Comparison of ENCODE assay signal across 8 mouse cellular contexts in genomic region chr4:133292901-133293843, GRCm38 (mm10). TPM values are rescaled to one million over a fixed set of nuclear protein-coding genes. Genes with fewer than 3 reads are reported as not detected.
DNase-seq lines count a peak whose midpoint lies in the region; ATAC-seq lines count a peak whose summit lies in the region.

No protein-coding gene starts in this region.

- H3K4me3 ChIP-seq in heart, embryonic 13.5 days, result no peak overlapping the region
- peak overlapping the region; percentile 26 for H3K4me3 ChIP-seq in limb, embryonic 10.5 days
- H3K4me3 ChIP-seq in stomach, embryonic 14.5 days (ENCODE audit: low read depth, low read length), result no peak overlapping the region

- H3K27ac ChIP-seq in heart, embryonic 13.5 days (replicated peaks), result no peak overlapping the region
- H3K27ac ChIP-seq in limb, embryonic 10.5 days, result peak overlapping the region; percentile 81
- peak overlapping the region; percentile 55; the same call in 1 of the 2 replicates for H3K27ac ChIP-seq in stomach, embryonic 14.5 days (ENCODE audit: low read length)

- 35% methylated on average over 24 of the region's 24 CpGs for WGBS in heart, embryonic 13.5 days
- WGBS in limb, embryonic 10.5 days, result 10% methylated on average over 24 of the region's 24 CpGs
- WGBS in stomach, embryonic 14.5 days, result 23% methylated on average over 23 of the region's 24 CpGs

- 0 out of 2 replicates have a peak, but pooled peaks cover 5% of the 10 kb centered on the region for H3K27me3 ChIP-seq in heart, embryonic 13.5 days (replicated peaks)
- peaks cover 25% of the 10 kb centered on the region for H3K27me3 ChIP-seq in limb, embryonic 10.5 days (ENCODE audit: low read depth, poor library complexity, severe bottlenecking)
- H3K27me3 ChIP-seq in stomach, embryonic 14.5 days (ENCODE audit: control insufficient read depth, insufficient read depth, low read length), result no peaks in the 10 kb centered on the region

- peak overlapping the region; percentile 48 for H3K9ac ChIP-seq in heart, embryonic 13.5 days
- peak overlapping the region; percentile 3; the same call in 1 of the 2 replicates for H3K9ac ChIP-seq in stomach, embryonic 14.5 days (replicated peaks; ENCODE audit: low read depth, low read length)

- no peak for DNase-seq in heart, adult 8-10 months (ENCODE audit: low spot score)
- DNase-seq in embryo, embryonic 11 days, result peak; percentile 60
- peak; percentile 53 for DNase-seq in limb, embryonic 10.5 days (ENCODE audit: low spot score)
- no peak for DNase-seq in cerebellum, postnatal 4 days (ENCODE audit: low spot score in 2 of 2)
- no peak for DNase-seq in layer of hippocampus, postnatal 25 days (ENCODE audit: extremely low spot score in 1 of 2, low spot score in 1 of 2)
- no peak for DNase-seq in spleen, postnatal 14 days (ENCODE audit: low spot score in 2 of 2)

- H3K36me3 ChIP-seq in heart, embryonic 13.5 days, result peaks cover 45% of the 10 kb centered on the region
- H3K36me3 ChIP-seq in limb, embryonic 10.5 days, result peaks cover 26% of the 10 kb centered on the region
- H3K36me3 ChIP-seq in stomach, embryonic 14.5 days (ENCODE audit: control insufficient read depth, insufficient read depth, low read length), result peaks cover 21% of the 10 kb centered on the region; the same call in 1 of the 2 replicates

- no peak for ATAC-seq in heart, embryonic 13.5 days (ENCODE audit: extremely low read depth, insufficient number of reproducible peaks, low FRiP score, low TSS enrichment)
- peak; percentile 57; the same call in 1 of the 2 replicates for ATAC-seq in stomach, embryonic 14.5 days (ENCODE audit: insufficient number of reproducible peaks, insufficient read depth, low FRiP score, low read depth)

- peaks cover 32% of the 10 kb centered on the region for H3K4me1 ChIP-seq in heart, embryonic 13.5 days
- H3K4me1 ChIP-seq in limb, embryonic 10.5 days, result peaks cover 34% of the 10 kb centered on the region
- peaks cover 23% of the 10 kb centered on the region for H3K4me1 ChIP-seq in stomach, embryonic 14.5 days (ENCODE audit: control insufficient read depth, insufficient read depth, low read length)

- H3K4me2 ChIP-seq in heart, embryonic 13.5 days, result no peak overlapping the region
- no peak overlapping the region for H3K4me2 ChIP-seq in stomach, embryonic 14.5 days (replicated peaks; ENCODE audit: low read depth, low read length)

- no peaks in the 10 kb centered on the region for H3K9me3 ChIP-seq in heart, embryonic 13.5 days
- H3K9me3 ChIP-seq in limb, embryonic 10.5 days (replicated peaks), result no peaks in the 10 kb centered on the region
- H3K9me3 ChIP-seq in stomach, embryonic 14.5 days (ENCODE audit: control insufficient read depth, low read depth, low read length), result no peaks in the 10 kb centered on the region

RNA-seq across cellular contexts. Expression of gene Tmem222, which starts 15.6 kb away (rescaled TPM):
- polyA plus RNA-seq in heart, embryonic 13.5 days (2015; fragmentation: Nextera tagmentation; extraction: Ambion mirVana), result 57.1 and 60.2 TPM in 2 replicates
- 10 to 100 TPM; 29.3 to 39.8 (median 34.3) TPM for total RNA-seq in heart, adult 8-10 months (2022)
- 93.7 and 98.5 TPM in 2 replicates for polyA plus RNA-seq in limb, embryonic 10.5 days (2016; fragmentation: Nextera tagmentation; extraction: Ambion mirVana)
- polyA plus RNA-seq in stomach, embryonic 14.5 days (2014; fragmentation: Nextera tagmentation; extraction: Ambion mirVana), result 88.1 and 88.6 TPM in 2 replicates
- 10 to 100 TPM; 85.7 to 92.6 TPM for total RNA-seq in layer of hippocampus, postnatal 25 days (2021)

RNA-seq across cellular contexts. Expression of gene Sytl1, which starts 30.3 kb away (rescaled TPM):
- 0.32 and 0.78 TPM in 2 replicates for polyA plus RNA-seq in heart, embryonic 13.5 days (2015; fragmentation: Nextera tagmentation; extraction: Ambion mirVana)
- total RNA-seq in heart, adult 8-10 months (2022), result under 1 TPM; 0.30 to 0.59 (median 0.33) TPM
- polyA plus RNA-seq in limb, embryonic 10.5 days (2016; fragmentation: Nextera tagmentation; extraction: Ambion mirVana), result 2.0 and 2.5 TPM in 2 replicates
- polyA plus RNA-seq in stomach, embryonic 14.5 days (2014; fragmentation: Nextera tagmentation; extraction: Ambion mirVana), result 9.3 and 10.3 TPM in 2 replicates
- under 1 TPM; 0.37 to 0.54 TPM for total RNA-seq in layer of hippocampus, postnatal 25 days (2021)

RNA-seq across cellular contexts. Expression of gene Map3k6, which starts 52.6 kb away (rescaled TPM):
- 2.3 and 2.6 TPM in 2 replicates for polyA plus RNA-seq in heart, embryonic 13.5 days (2015; fragmentation: Nextera tagmentation; extraction: Ambion mirVana)
- 10 to 100 TPM; 14.8 to 21.8 (median 16.3) TPM for total RNA-seq in heart, adult 8-10 months (2022)
- 0.84 and 1.7 TPM in 2 replicates for polyA plus RNA-seq in limb, embryonic 10.5 days (2016; fragmentation: Nextera tagmentation; extraction: Ambion mirVana)
- 3.1 and 3.4 TPM in 2 replicates for polyA plus RNA-seq in stomach, embryonic 14.5 days (2014; fragmentation: Nextera tagmentation; extraction: Ambion mirVana)
- total RNA-seq in layer of hippocampus, postnatal 25 days (2021), result 1 to 10 TPM; 3.0 to 6.0 TPM

Comparison
In these comparisons a context has a peak if more than half of its experiments do, and no peak if none do; other contexts are left out.
1. DNase-seq: peak in embryo, embryonic 11 days (single experiment) and limb, embryonic 10.5 days (single experiment); none in heart, adult 8-10 months (single experiment), cerebellum, postnatal 4 days (0 of 2), layer of hippocampus, postnatal 25 days (0 of 2) and spleen, postnatal 14 days (0 of 2).